Mouse (Mus musculus) urinary bladder, adult 2 months (tissue): ENCODE measurements around the gene Prr11. TPM values are rescaled to one million over a fixed set of nuclear protein-coding genes. Genes with fewer than 3 reads are reported as not detected.

Experiments
- DNase-seq: peaks from one replicate; pipeline ENCODE4 v3.0.0; 2022; ENCODE audit warnings: low spot score
- polyA plus RNA-seq: library from polyadenylated mRNA; depleted of rRNA; stranded (reverse); fragments of >200 nt; gene quantifications from 2 replicates; pipeline ENCODE4 v1.2.3, GENCODE M21; 2012; rRNA removed

Prr11 gene
- polyA plus RNA-seq, 1 experiment, result 0.87 TPM

GRCm38 (mm10) chr11:87046968-87047367 lies 61.5 kb downstream of the Prr11 start:
- DNase-seq, result no peak

- DNase-seq, result no peak
Observed at GRCm38 (mm10) chr11:87043052-87043451, 65.5 kb downstream of the Prr11 start.

- no peak for DNase-seq
Observed at GRCm38 (mm10) chr11:87039307-87039963, 69.1 kb downstream of the Prr11 start.

Other genes with a start within 250 kb of the Prr11 start
- 21.6 and 21.8 TPM in 2 replicates for gene Ypel2, start 115.0 kb downstream of the Prr11 start, polyA plus RNA-seq
- gene Gdpd1, start 34.6 kb downstream of the Prr11 start, polyA plus RNA-seq, result 16.5 and 17.5 TPM in 2 replicates
- gene Smg8, start 21.9 kb downstream of the Prr11 start, polyA plus RNA-seq, result 11.4 and 13.8 TPM in 2 replicates
- 12.1 and 14.9 TPM in 2 replicates for gene Ska2, start 526 bp upstream of the Prr11 start, polyA plus RNA-seq
- gene Trim37, start 18.4 kb upstream of the Prr11 start, polyA plus RNA-seq, result 7.1 and 9.6 TPM in 2 replicates